Mouse (Mus musculus): Measurements from ENCODE around the gene Dnajb14.
"Not testable (repeated sequence)": the region's sequence is repeated elsewhere in the genome, so short reads cannot be mapped to it uniquely, and the experiment has no call there.

Dnajb14 gene

GRCm38 (mm10) chr3:137863330-137864123 lies 3.9 kb upstream of the Dnajb14 start:
- no peak for DNase-seq (ENCODE audit: low read depth, low spot score)

- DNase-seq (ENCODE audit: low read depth, low spot score), result peak; percentile 96
Measured at GRCm38 (mm10) chr3:137864124-137864987, 3.1 kb upstream of the Dnajb14 start, which contains the start of gene H2afz. TSS of gene H2afz (plus strand) at chr3:137864487.

DNA sequence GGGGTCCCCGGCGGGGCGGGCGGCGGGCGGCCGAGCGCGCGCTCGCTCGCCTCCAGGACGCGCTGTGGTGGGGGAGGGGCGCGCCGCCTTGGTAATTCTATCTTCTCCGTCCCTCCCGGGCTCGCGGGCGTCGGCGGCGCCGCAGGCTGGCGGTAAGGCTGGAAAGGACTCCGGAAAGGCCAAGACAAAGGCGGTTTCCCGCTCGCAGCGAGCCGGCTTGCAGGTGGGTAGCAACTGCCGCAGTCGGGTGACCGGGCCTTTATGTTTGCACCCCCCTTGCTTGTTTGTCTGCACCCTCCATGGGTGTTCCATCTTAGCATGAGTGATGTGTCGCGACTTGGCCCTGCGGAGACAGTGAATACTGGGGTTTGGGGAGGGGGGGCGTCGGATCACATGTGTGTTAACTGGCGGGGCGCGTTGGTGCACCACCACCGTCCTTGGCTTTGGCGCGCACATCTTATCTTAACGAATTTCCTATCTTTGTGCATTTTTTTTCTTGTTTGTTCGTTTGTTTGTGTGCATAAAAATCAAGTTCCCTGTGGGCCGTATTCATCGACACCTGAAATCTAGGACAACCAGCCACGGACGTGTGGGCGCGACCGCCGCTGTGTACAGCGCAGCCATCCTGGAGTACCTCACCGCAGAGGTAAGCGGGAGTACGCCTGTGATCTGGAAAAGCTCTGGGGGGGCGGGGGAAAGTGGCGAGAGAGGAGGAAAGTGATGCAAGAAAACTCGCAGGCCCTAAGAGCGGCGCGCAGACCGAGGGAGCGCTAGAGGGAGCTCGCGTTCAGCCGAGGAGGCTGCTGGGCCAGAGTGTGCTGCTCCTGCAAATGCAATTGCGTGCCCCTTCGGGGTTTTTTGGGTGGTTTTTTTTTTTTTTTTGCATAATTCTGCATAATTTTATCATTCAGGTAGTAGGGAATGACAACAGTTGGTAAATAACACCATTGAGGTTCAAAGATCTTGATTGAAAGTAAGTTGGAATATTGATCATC lies 2.2 kb upstream of the Dnajb14 start:
- DNase-seq (ENCODE audit: low read depth, low spot score), result peak; percentile 83

DNA sequence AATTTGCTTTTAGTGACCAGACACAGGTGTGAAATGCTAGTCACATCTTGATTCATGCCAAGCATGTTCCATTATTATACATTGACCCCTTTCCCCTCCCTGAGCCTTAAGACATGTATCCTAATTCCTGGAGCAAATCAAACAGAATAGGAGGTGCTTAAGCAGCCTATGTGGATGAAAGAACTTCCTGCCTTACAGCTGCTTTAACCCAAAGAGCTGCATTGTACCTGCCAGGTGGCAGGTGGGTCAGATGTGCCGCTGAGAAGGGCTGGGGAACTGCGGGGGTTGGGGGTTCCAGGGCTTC lies 390 bp upstream of the Dnajb14 start:
- no peak for DNase-seq (ENCODE audit: low read depth, low spot score)

- DNase-seq (ENCODE audit: low read depth, low spot score), result no peak
Measured at GRCm38 (mm10) chr3:137868094-137868913, 829 bp downstream of the Dnajb14 start.

DNA sequence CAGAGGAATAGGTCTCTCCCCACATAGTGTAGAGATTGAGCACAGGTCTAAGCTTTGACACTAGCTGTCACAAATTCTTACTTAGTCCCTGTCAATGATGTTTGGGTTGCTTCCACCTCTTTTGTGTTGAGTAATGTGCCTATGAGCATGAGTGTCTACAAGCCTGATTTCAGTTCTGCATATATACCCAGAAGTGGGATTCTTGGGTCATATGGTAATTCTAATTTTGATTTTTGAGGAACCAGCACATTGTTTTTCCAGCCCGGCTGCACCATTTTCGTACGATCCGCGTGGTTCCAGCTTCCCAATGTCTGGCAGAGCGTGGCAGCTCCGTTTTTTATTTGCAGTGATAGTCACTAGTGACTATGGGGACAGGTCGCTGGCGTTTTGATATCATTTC lies 1.9 kb downstream of the Dnajb14 start:
- no peak for DNase-seq (ENCODE audit: low read depth, low spot score)

DNA sequence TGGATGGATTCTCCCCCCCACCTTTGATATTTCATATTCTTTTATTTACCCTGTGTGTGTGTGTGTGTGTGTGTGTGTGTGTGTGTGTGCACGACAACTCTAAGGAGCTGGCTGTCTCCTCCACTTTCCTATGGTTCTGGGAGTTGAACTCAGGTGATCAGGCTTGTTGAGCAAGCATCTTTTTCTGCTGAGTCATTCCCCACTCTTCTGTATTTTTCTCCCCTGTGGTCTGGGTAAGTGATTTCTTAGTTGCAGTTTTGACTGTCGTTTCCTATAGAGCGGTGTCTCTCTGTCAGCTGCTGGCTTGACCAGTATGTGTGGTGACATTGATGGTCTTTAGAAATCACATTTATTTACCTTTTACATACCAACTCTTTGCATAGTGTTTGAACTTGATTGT lies 11.8 kb downstream of the Dnajb14 start:
- DNase-seq (ENCODE audit: low read depth, low spot score), result no peak

- no peak for DNase-seq (ENCODE audit: low read depth, low spot score)
Measured at GRCm38 (mm10) chr3:137880109-137880748, 12.8 kb downstream of the Dnajb14 start.

DNA sequence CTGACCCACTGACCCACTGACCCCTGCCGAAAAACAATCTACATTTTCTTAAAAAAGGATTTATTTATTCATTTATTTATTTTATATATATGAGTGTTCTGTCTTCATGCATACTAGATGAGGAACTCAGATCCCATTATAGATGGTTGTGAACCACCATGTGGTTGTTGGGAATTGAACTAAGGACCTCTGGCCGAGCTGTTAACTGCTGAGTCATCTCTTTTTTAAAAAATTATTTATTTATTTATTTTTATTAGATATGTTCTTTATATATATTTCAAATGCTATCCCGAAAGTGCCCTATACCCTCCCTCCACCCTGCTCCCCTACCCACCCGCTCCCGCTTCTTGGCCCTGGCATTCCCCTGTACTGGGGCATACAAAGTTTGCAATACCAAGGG lies 13.6 kb downstream of the Dnajb14 start:
- no peak for DNase-seq (ENCODE audit: low read depth, low spot score)

GRCm38 (mm10) chr3:137887961-137888360 lies 20.5 kb downstream of the Dnajb14 start:
- no peak for DNase-seq (ENCODE audit: low read depth, low spot score)

- no peak for DNase-seq (ENCODE audit: low read depth, low spot score)
Measured at GRCm38 (mm10) chr3:137891089-137891488, 23.6 kb downstream of the Dnajb14 start.

DNA sequence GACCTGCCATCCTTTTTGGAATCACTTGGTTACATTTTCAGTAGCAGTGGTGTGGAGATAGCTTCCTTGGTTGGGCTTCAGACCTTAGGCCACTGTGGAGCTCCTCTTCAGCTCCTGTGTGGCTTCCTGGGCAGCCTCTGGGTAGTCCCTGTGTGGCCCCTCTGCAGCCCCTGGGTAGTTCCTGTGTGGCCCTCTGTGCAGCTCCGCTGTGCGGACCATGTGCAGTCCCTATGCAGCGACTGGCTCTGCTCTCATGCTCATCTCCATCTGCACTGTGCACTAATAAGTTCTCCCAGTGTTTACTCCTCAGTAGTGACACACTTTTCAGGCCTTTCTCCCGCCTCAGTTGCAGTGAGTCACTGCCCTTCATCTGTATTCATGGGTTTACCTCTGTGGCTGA lies 24.6 kb downstream of the Dnajb14 start:
- DNase-seq (ENCODE audit: low read depth, low spot score), result no peak

DNA sequence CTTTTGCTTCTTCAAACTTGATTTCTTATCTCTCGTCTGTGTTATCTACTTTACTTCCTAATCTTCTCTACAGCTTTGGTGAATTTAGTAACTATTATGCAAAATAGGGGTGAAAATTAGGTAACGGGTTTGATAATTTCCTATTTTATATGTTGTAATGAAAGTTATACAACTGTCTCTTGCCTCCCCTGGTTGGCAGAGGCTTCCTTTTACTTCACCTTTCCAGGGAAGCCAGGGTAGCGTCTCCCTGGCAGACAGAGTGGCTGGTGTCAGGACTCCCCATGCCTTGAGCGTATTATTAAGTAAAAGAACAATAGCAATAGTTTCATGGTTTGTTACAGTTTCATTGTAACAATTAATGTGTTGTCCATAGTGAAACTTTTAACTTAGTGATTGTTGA lies 26.3 kb downstream of the Dnajb14 start:
- no peak for DNase-seq (ENCODE audit: low read depth, low spot score)

DNA sequence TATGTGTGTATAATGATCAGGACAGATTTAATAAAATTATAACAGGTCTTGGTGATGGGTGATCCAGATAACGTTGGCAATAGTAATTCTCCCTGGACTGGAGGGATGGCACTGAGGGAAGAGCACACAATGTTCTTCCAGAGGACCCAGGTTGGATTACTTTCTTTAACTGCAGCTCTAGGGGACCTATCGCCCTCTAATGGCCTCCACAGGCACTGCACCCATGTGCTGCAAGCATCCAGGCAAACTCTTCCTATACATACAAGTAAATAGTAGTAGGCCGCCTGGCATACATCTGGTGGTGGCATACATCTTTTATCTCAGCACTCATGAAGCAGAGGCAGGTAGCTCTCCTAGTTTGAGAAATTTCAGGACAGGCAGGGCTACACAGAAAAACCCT lies 27.7 kb downstream of the Dnajb14 start:
- no peak for DNase-seq (ENCODE audit: low read depth, low spot score)

DNA sequence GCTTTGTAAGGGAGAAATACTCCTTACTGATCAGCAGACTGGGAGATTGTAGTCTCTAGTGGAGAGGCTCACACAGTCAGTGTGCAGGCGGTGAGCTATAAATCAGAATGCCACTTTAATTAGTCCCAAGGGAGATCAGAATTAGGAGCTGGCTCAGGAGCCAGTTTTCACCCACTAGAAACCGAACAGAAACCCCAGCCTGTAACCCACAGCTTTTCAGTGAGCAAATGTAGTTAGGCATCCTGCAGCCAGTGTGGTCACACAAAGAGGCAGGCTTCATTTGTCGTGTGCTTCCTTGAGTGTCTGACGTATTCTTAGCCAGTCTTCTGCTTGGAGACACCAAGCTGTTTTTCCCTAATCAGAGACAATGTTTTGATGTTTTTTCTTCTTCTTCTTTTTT lies 28.9 kb downstream of the Dnajb14 start:
- DNase-seq (ENCODE audit: low read depth, low spot score), result no peak

- no peak for DNase-seq (ENCODE audit: low read depth, low spot score)
Measured at GRCm38 (mm10) chr3:137896867-137897266, 29.4 kb downstream of the Dnajb14 start.

DNA sequence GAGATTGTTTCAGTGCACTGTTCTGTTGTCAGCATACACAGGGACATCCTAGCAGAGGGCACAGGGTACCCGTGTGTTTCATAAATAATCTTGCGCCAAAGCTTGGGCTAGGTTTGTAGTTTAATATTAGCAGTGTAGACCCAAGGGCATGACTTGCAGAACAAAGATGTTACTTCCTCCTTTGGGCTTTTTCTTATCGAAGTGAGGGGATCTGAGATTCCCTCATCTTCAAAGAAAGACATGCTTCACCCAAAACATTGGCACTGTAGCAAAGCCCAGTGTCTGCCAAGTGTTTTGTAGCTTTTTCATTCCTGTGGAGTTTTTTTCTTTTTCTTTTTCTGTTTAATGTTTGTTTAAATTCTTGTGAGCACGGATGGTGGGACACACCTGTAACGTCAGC lies 30.2 kb downstream of the Dnajb14 start:
- DNase-seq (ENCODE audit: low read depth, low spot score), result no peak

GRCm38 (mm10) chr3:137900149-137900548 lies 32.7 kb downstream of the Dnajb14 start:
- DNase-seq (ENCODE audit: low read depth, low spot score), result no peak

GRCm38 (mm10) chr3:137913093-137913492 lies 45.6 kb downstream of the Dnajb14 start:
- DNase-seq (ENCODE audit: low read depth, low spot score), result no peak

- not testable (repeated sequence) for DNase-seq (ENCODE audit: low read depth, low spot score)
Measured at GRCm38 (mm10) chr3:137914567-137914966, 47.1 kb downstream of the Dnajb14 start.

All from brain, embryonic 18.5 days (tissue).